Comparison of ENCODE assay signal across 10 mouse cellular contexts in genomic region chr3:129065457-129066364, GRCm38 (mm10).
DNase-seq lines count a peak whose midpoint lies in the region; ATAC-seq and TF ChIP-seq lines count a peak whose summit lies in the region.
"Had no signal": no experiment of that assay in that cellular context is flagged by ENCODE, and none has a peak within 500 bp of the region (broad histone marks: within the 10 kb centered on the region; RNA-seq: fewer than 3 reads in every experiment).

No protein-coding gene starts in this region.

- H3K27ac ChIP-seq in kidney, embryonic 15.5 days = peak overlapping the region; percentile 19; the same call in 1 of the 2 replicates
- no peak overlapping the region for H3K27ac ChIP-seq in embryonic facial prominence, embryonic 10.5 days (replicated peaks)
- H3K27ac ChIP-seq in hindbrain, embryonic 10.5 days = peak overlapping the region; percentile 35; the same call in 1 of the 2 replicates
- peak overlapping the region; percentile 39 for H3K27ac ChIP-seq in midbrain, embryonic 15.5 days
- H3K27ac ChIP-seq in layer of hippocampus, adult 2 months = no peak overlapping the region

- no peak overlapping the region for H3K9ac ChIP-seq in kidney, embryonic 15.5 days
- peak overlapping the region; percentile 24; the same call in 1 of the 2 replicates for H3K9ac ChIP-seq in midbrain, embryonic 15.5 days

- 0 out of 2 replicates have a peak, but pooled peaks cover 6% of the 10 kb centered on the region for H3K4me1 ChIP-seq in kidney, embryonic 15.5 days
- H3K4me1 ChIP-seq in embryonic facial prominence, embryonic 10.5 days = peaks cover 15% of the 10 kb centered on the region
- peaks cover 19% of the 10 kb centered on the region for H3K4me1 ChIP-seq in hindbrain, embryonic 10.5 days (replicated peaks)
- peaks cover 23% of the 10 kb centered on the region for H3K4me1 ChIP-seq in midbrain, embryonic 15.5 days

- no peaks in the 10 kb centered on the region for H3K9me3 ChIP-seq in kidney, embryonic 15.5 days (replicated peaks)
- H3K9me3 ChIP-seq in embryonic facial prominence, embryonic 10.5 days = no peaks in the 10 kb centered on the region
- H3K9me3 ChIP-seq in hindbrain, embryonic 10.5 days = no peaks in the 10 kb centered on the region
- H3K9me3 ChIP-seq in midbrain, embryonic 15.5 days = no peaks in the 10 kb centered on the region

- peak overlapping the region; percentile 34 for H3K4me2 ChIP-seq in kidney, embryonic 15.5 days
- H3K4me2 ChIP-seq in midbrain, embryonic 15.5 days = peak overlapping the region; percentile 49

- WGBS in kidney, embryonic 15.5 days = 30% methylated on average over 18 of the region's 19 CpGs
- WGBS in embryonic facial prominence, embryonic 10.5 days = 26% methylated on average over 19 of the region's 19 CpGs
- 24% methylated on average over 19 of the region's 19 CpGs for WGBS in hindbrain, embryonic 10.5 days
- WGBS in midbrain, embryonic 15.5 days = 4% methylated on average over 19 of the region's 19 CpGs

- no peak for DNase-seq in kidney, adult 11 months
- no peak for DNase-seq in embryonic facial prominence, embryonic 10.5 days (ENCODE audit: low spot score)
- peak; percentile 16 for DNase-seq in hindbrain, embryonic 10.5 days (ENCODE audit: low spot score)
- no peak for DNase-seq in thymus, postnatal 36 days
- DNase-seq in left cerebral cortex, adult 9 months (ENCODE audit: low spot score in 2 of 2) = no peak
- DNase-seq in layer of hippocampus, adult 2 months (ENCODE audit: low spot score in 2 of 2) = no peak
- DNase-seq: cerebellum, adult 11 months had no signal

- no peak for TF ChIP-seq CTCF in layer of hippocampus, adult 2 months (conservative IDR thresholded peaks at IDR 0.05)

- no peak overlapping the region for H3K4me3 ChIP-seq in kidney, embryonic 15.5 days (replicated peaks)
- H3K4me3 ChIP-seq in embryonic facial prominence, embryonic 10.5 days = 0 out of 2 replicates have a peak overlapping the region, but pooled peaks have one; percentile 21
- H3K4me3 ChIP-seq in hindbrain, embryonic 10.5 days = peak overlapping the region; percentile 26
- peak overlapping the region; percentile 13 for H3K4me3 ChIP-seq in midbrain, embryonic 15.5 days
- H3K4me3 ChIP-seq in layer of hippocampus, adult 2 months = no peak overlapping the region

- no peaks in the 10 kb centered on the region for H3K27me3 ChIP-seq in kidney, embryonic 15.5 days
- 0 out of 2 replicates have a peak, but pooled peaks cover 6% of the 10 kb centered on the region for H3K27me3 ChIP-seq in embryonic facial prominence, embryonic 10.5 days (replicated peaks; ENCODE audit: low read depth, poor library complexity, severe bottlenecking)
- H3K27me3 ChIP-seq in hindbrain, embryonic 10.5 days (ENCODE audit: insufficient read depth, poor library complexity, severe bottlenecking) = no peaks in the 10 kb centered on the region
- no peaks in the 10 kb centered on the region for H3K27me3 ChIP-seq in midbrain, embryonic 15.5 days (replicated peaks)

- no peaks in the 10 kb centered on the region for H3K36me3 ChIP-seq in kidney, embryonic 15.5 days
- no peaks in the 10 kb centered on the region for H3K36me3 ChIP-seq in embryonic facial prominence, embryonic 10.5 days (replicated peaks)
- no peaks in the 10 kb centered on the region for H3K36me3 ChIP-seq in hindbrain, embryonic 10.5 days
- H3K36me3 ChIP-seq in midbrain, embryonic 15.5 days (replicated peaks) = no peaks in the 10 kb centered on the region
- H3K36me3 ChIP-seq: G1E had no signal

- peak; percentile 70; the same call in 1 of the 2 replicates for ATAC-seq in kidney, embryonic 15.5 days (replicated peaks; ENCODE audit: low FRiP score)
- ATAC-seq in midbrain, embryonic 15.5 days (replicated peaks) = peak; percentile 81

Comparison
In these comparisons a context has a peak if more than half of its experiments do, and no peak if none do; other contexts are left out.
1. H3K27ac ChIP-seq: peak in kidney, embryonic 15.5 days (single experiment), hindbrain, embryonic 10.5 days (single experiment) and midbrain, embryonic 15.5 days (single experiment); none in embryonic facial prominence, embryonic 10.5 days (single experiment) and layer of hippocampus, adult 2 months (single experiment).
2. H3K4me3 ChIP-seq: peak in embryonic facial prominence, embryonic 10.5 days (single experiment), hindbrain, embryonic 10.5 days (single experiment) and midbrain, embryonic 15.5 days (single experiment); none in kidney, embryonic 15.5 days (single experiment) and layer of hippocampus, adult 2 months (single experiment).